Mouse (Mus musculus): ENCODE data around the gene Nr5a2. TPM values are rescaled to one million over a fixed set of nuclear protein-coding genes. Genes with fewer than 3 reads are reported as not detected.
A peak's percentile ranks its signal among the peaks of the same experiment; 100 is the strongest.

Nr5a2 gene
- total and polyA plus RNA-seq, 2 experiments from 2014 or later: 0.43 to 2.6 TPM

GRCm38 (mm10) chr1:136958666-136959065, 1.6 kb downstream of the Nr5a2 start:
- Histone ChIP-seq H3K4me3 (ENCODE audit: low read depth, low read length) (no peak overlapping the region), H3K9me3 (ENCODE audit: low read length) (no peaks in the 10 kb centered on the region), H3K4me1 (ENCODE audit: insufficient read depth, low read length) (no peaks in the 10 kb centered on the region), H3K27ac (ENCODE audit: low read depth, low read length) (no peak overlapping the region), H3K9ac (replicated peaks; ENCODE audit: low read length, poor library complexity, severe bottlenecking) (no peak overlapping the region), H3K4me2 (ENCODE audit: low read depth, low read length, poor library complexity, severe bottlenecking) (no peak overlapping the region), H3K36me3 (ENCODE audit: insufficient read depth, low read length) (no peaks in the 10 kb centered on the region), H3K27me3 (ENCODE audit: insufficient read depth, low read length) (peaks cover 33% of the 10 kb centered on the region)
- DNase-seq (ENCODE audit: low spot score) (no peak), ATAC-seq (ENCODE audit: low FRiP score) (no peak)
- no peak for TF ChIP-seq CTCF (IDR thresholded peaks at IDR 0.05)
- WGBS: 8% methylated on average over 9 of the region's 9 CpGs

GRCm38 (mm10) chr1:136958185-136958584, 2.1 kb downstream of the Nr5a2 start:
- H3K9ac ChIP-seq (replicated peaks; ENCODE audit: low read length, poor library complexity, severe bottlenecking): no peak overlapping the region
- no peak overlapping the region for H3K27ac ChIP-seq (ENCODE audit: low read depth, low read length)
- H3K27me3 ChIP-seq (ENCODE audit: insufficient read depth, low read length): peaks cover 38% of the 10 kb centered on the region
- H3K36me3 ChIP-seq (ENCODE audit: insufficient read depth, low read length): no peaks in the 10 kb centered on the region
- WGBS: under 1% methylated on average over 12 of the region's 13 CpGs
- H3K4me2 ChIP-seq (ENCODE audit: low read depth, low read length, poor library complexity, severe bottlenecking): peak overlapping the region; percentile 18; the same call in 1 of the 2 replicates
- H3K9me3 ChIP-seq (ENCODE audit: low read length): no peaks in the 10 kb centered on the region
- no peak overlapping the region for H3K4me3 ChIP-seq (ENCODE audit: low read depth, low read length)
- no peaks in the 10 kb centered on the region for H3K4me1 ChIP-seq (ENCODE audit: insufficient read depth, low read length)
- TF ChIP-seq CTCF (IDR thresholded peaks at IDR 0.05): no peak
- ATAC-seq (ENCODE audit: low FRiP score) (no peak), DNase-seq (ENCODE audit: low spot score) (no peak)

GRCm38 (mm10) chr1:136957696-136958095, 2.6 kb downstream of the Nr5a2 start:
- Histone ChIP-seq H3K4me3 (ENCODE audit: low read depth, low read length) (no peak overlapping the region), H3K4me1 (ENCODE audit: insufficient read depth, low read length) (peaks cover 4% of the 10 kb centered on the region; the same call in 1 of the 2 replicates), H3K27ac (ENCODE audit: low read depth, low read length) (no peak overlapping the region), H3K4me2 (ENCODE audit: low read depth, low read length, poor library complexity, severe bottlenecking) (no peak overlapping the region), H3K9me3 (ENCODE audit: low read length) (no peaks in the 10 kb centered on the region), H3K9ac (replicated peaks; ENCODE audit: low read length, poor library complexity, severe bottlenecking) (no peak overlapping the region), H3K27me3 (ENCODE audit: insufficient read depth, low read length) (peaks cover 38% of the 10 kb centered on the region), H3K36me3 (ENCODE audit: insufficient read depth, low read length) (no peaks in the 10 kb centered on the region)
- WGBS: 13% methylated on average over 8 of the region's 8 CpGs
- TF ChIP-seq CTCF (IDR thresholded peaks at IDR 0.05): no peak
- ATAC-seq (ENCODE audit: low FRiP score) (no peak), DNase-seq (ENCODE audit: low spot score) (no peak)

GRCm38 (mm10) chr1:136954108-136954494, 6.1 kb downstream of the Nr5a2 start:
- Histone ChIP-seq H3K4me3 (ENCODE audit: low read depth, low read length) (no peak overlapping the region), H3K4me2 (ENCODE audit: low read depth, low read length, poor library complexity, severe bottlenecking) (no peak overlapping the region)
- no peak for ATAC-seq (ENCODE audit: low FRiP score)

GRCm38 (mm10) chr1:136953444-136954107, 6.7 kb downstream of the Nr5a2 start:
- ATAC-seq (ENCODE audit: low FRiP score): no peak
- H3K4me2 ChIP-seq (ENCODE audit: low read depth, low read length, poor library complexity, severe bottlenecking): no peak overlapping the region

More at GRCm38 (mm10) chr1:136954108-136954494, 6.1 kb downstream of the Nr5a2 start:
- WGBS: 38% methylated on average over 3 of the region's 3 CpGs
- Histone ChIP-seq H3K9ac (replicated peaks; ENCODE audit: low read length, poor library complexity, severe bottlenecking) (no peak overlapping the region), H3K4me1 (ENCODE audit: insufficient read depth, low read length) (peaks cover 4% of the 10 kb centered on the region; the same call in 1 of the 2 replicates), H3K27ac (ENCODE audit: low read depth, low read length) (no peak overlapping the region), H3K36me3 (ENCODE audit: insufficient read depth, low read length) (no peaks in the 10 kb centered on the region), H3K27me3 (ENCODE audit: insufficient read depth, low read length) (peaks cover 70% of the 10 kb centered on the region), H3K9me3 (ENCODE audit: low read length) (0 out of 2 replicates have a peak, but pooled peaks cover 3% of the 10 kb centered on the region)
- no peak for DNase-seq (ENCODE audit: low spot score)
- TF ChIP-seq CTCF (IDR thresholded peaks at IDR 0.05): no peak

GRCm38 (mm10) chr1:136952609-136953311, 7.5 kb downstream of the Nr5a2 start:
- no peak overlapping the region for H3K9ac ChIP-seq (replicated peaks; ENCODE audit: low read length, poor library complexity, severe bottlenecking)

More at GRCm38 (mm10) chr1:136953444-136954107, 6.7 kb downstream of the Nr5a2 start:
- Histone ChIP-seq H3K27me3 (ENCODE audit: insufficient read depth, low read length) (peaks cover 68% of the 10 kb centered on the region), H3K9ac (replicated peaks; ENCODE audit: low read length, poor library complexity, severe bottlenecking) (no peak overlapping the region), H3K27ac (ENCODE audit: low read depth, low read length) (no peak overlapping the region), H3K36me3 (ENCODE audit: insufficient read depth, low read length) (no peaks in the 10 kb centered on the region), H3K4me3 (ENCODE audit: low read depth, low read length) (no peak overlapping the region), H3K9me3 (ENCODE audit: low read length) (0 out of 2 replicates have a peak, but pooled peaks cover 3% of the 10 kb centered on the region), H3K4me1 (ENCODE audit: insufficient read depth, low read length) (peaks cover 4% of the 10 kb centered on the region; the same call in 1 of the 2 replicates)
- WGBS: 5% methylated on average over 15 of the region's 15 CpGs
- TF ChIP-seq CTCF (IDR thresholded peaks at IDR 0.05): no peak
- DNase-seq (ENCODE audit: low spot score): no peak

More at GRCm38 (mm10) chr1:136952609-136953311, 7.5 kb downstream of the Nr5a2 start:
- DNase-seq (ENCODE audit: low spot score): no peak
- Histone ChIP-seq H3K4me2 (ENCODE audit: low read depth, low read length, poor library complexity, severe bottlenecking) (peak overlapping the region; percentile 41), H3K36me3 (ENCODE audit: insufficient read depth, low read length) (no peaks in the 10 kb centered on the region), H3K4me1 (ENCODE audit: insufficient read depth, low read length) (peaks cover 9% of the 10 kb centered on the region; the same call in 1 of the 2 replicates), H3K27me3 (ENCODE audit: insufficient read depth, low read length) (peaks cover 72% of the 10 kb centered on the region), H3K4me3 (ENCODE audit: low read depth, low read length) (peak overlapping the region; percentile 19; the same call in 1 of the 2 replicates), H3K27ac (ENCODE audit: low read depth, low read length) (no peak overlapping the region), H3K9me3 (ENCODE audit: low read length) (0 out of 2 replicates have a peak, but pooled peaks cover 3% of the 10 kb centered on the region)
- no peak for ATAC-seq (ENCODE audit: low FRiP score)
- WGBS: under 1% methylated on average over 39 of the region's 39 CpGs
- TF ChIP-seq CTCF (IDR thresholded peaks at IDR 0.05): no peak
